Mouse (Mus musculus): ENCODE data around the gene Il1rl2. TPM values are rescaled to one million over a fixed set of nuclear protein-coding genes. Genes with fewer than 3 reads are reported as not detected.

Gene Il1rl2
- total RNA-seq, 2 experiments from 2014 or later, result 1.2 to 1.5 TPM

- no peak for DNase-seq (ENCODE audit: low spot score in 2 of 2)
Measured at GRCm38 (mm10) chr1:40376745-40377144, 52.3 kb downstream of the Il1rl2 start.

DNA sequence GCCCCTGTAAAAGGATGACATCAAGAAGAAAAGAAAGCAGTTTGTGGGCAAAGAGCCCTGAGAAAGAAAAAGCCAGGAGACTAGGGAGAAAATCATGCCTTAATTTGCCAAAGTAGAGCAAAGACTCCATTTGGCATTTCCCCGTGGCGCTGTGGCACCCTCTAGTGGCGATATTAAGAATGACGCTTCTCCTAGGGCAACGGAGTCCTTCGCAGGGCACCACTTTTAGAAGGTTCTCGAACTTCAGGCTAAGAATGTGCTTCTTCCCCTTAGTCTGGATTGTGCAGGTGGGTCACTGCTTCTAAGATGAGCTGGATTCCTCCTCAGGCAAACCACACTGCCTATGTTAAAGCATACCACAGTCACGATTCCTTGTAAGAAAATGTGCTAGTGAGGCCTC lies 54.4 kb downstream of the Il1rl2 start:
- DNase-seq (ENCODE audit: low spot score in 2 of 2), result peak; percentile 45 to 80

DNA sequence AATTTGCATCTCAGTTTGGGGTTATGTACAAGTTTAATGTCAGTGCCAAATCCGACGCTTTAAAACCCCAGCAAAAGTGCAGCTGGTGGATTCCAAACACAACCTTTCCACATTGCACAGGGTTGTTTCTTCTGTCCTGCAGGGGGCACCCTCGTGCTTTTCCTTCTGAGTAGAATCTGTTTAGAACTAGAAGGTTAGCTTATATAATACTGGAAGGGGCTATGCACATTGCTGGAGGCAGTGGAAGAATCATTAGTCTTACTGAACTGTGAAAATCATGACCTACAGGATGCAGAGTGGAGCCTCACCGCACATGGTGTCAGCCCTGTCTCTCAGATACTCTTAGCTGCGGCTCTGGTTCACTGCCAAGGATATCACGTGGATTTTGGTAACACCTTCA lies 55.7 kb downstream of the Il1rl2 start:
- DNase-seq (ENCODE audit: low spot score in 2 of 2), result peak; percentile 77 to 83

- no peak for DNase-seq (ENCODE audit: low spot score in 2 of 2)
Measured at GRCm38 (mm10) chr1:40380990-40381389, 56.6 kb downstream of the Il1rl2 start.

- DNase-seq (ENCODE audit: low spot score in 2 of 2), result no peak
Measured at GRCm38 (mm10) chr1:40382841-40383240, 58.4 kb downstream of the Il1rl2 start.

GRCm38 (mm10) chr1:40384931-40385545 lies 60.6 kb downstream of the Il1rl2 start:
- DNase-seq (ENCODE audit: low spot score in 2 of 2), result no peak

- no peak for DNase-seq (ENCODE audit: low spot score in 2 of 2)
Measured at GRCm38 (mm10) chr1:40391374-40391773, 67.0 kb downstream of the Il1rl2 start.

DNA sequence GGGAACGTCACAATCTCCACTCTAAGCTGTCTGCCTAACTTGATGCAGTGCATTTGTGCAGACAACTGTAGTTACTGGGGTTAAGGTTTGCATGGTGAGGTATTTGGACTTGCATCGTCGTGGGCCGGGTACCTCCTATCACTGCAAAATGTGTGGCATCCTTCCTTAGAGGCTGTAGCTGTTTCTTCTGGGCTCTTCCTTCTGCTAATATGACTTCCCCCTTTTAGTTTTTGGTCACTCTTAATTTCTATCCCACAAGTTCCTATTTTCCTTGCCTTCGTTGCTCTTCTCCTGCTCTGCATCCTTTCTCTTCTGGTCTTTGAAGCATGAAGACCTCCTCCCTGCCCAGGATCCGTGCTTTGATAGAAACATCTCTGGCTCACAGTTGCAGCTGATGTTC lies 68.1 kb downstream of the Il1rl2 start:
- DNase-seq (ENCODE audit: low spot score in 2 of 2), result no peak

- DNase-seq (ENCODE audit: low spot score in 2 of 2), result no peak
Measured at GRCm38 (mm10) chr1:40393214-40393613, 68.8 kb downstream of the Il1rl2 start.

GRCm38 (mm10) chr1:40399639-40400038 lies 75.2 kb downstream of the Il1rl2 start:
- no peak for DNase-seq (ENCODE audit: low spot score in 2 of 2)

DNA sequence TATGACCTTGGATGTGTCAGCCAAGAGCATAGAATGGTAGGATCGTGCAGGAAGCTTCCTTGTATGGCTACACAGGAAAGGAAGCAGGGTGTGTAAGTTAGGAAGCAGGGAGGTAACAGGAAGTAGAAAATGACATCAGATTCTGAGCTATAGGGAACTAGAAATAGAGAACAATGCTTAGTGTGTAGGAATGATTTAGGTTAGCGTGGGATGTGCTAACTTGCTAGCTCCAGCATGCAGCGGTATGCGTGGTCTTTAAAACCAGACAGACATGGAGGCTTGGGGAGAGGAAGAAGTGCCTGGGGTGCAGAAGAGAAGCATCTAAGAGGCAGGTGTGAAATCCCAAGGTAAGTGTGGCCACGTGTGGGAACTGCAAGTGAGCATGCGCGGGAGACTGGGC lies 80.3 kb downstream of the Il1rl2 start:
- peak; percentile 8 to 9 for DNase-seq (ENCODE audit: low spot score in 2 of 2)

GRCm38 (mm10) chr1:40409882-40410281 lies 85.5 kb downstream of the Il1rl2 start:
- no peak for DNase-seq (ENCODE audit: low spot score in 2 of 2)

GRCm38 (mm10) chr1:40413039-40413438 lies 88.6 kb downstream of the Il1rl2 start:
- DNase-seq (ENCODE audit: low spot score in 2 of 2), result no peak

DNA sequence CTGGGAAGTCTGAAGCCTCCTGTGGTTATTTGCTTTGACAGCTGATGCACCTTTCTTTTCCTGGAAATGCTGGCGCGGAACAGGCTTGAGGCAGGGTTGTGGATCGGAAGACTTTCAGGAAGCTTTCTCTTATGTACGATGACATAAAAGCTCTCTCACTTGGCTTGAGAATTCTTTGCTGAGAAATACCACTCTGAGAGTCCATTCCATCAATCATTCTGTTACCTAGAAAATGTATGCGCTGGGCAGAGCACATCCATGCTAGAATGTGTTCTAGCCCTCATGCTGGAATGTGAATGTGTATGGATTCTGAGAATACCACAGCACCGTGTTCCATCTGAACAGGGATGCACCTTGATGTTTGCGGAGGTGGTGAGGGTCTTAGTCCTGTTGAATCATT lies 89.9 kb downstream of the Il1rl2 start:
- no peak for DNase-seq (ENCODE audit: low spot score in 2 of 2)

DNA sequence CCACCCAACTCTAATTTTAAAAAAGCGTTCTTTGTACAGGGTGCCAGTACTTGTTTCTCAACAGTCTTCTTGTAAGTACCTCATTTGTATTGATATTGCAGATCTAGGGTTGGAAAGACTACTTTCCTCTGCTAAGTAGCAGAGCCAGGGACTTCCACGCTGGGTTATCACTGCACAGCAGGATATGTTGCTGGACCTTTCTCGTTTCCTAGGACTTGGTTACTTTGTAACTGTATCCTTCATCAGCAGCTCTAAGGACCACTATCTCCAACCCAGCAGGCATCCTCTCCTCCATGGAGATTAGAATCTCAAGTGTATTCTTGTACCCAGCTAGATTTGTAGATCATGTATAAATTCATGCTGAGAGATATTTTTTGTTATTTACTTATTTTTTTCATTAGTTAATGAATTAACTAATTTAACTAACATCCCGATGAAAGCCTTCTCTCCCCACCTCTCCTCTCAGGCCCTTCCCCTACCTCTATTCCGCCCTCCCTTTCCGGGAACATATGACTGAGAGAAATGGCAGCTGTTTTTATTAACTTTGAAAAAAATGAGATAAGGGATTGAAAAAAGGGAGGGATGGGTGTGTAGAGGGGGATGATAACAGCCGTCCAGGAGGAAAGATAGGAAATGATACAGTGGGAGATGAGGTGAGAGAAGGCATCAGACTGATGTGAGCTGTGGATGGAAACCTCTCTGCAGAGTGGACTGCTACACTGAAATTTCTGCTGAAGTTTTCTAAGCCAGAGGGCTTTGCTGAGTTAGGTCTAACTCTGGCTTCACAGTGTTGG lies 90.7 kb downstream of the Il1rl2 start:
- no peak for DNase-seq (ENCODE audit: low spot score in 2 of 2)

DNA sequence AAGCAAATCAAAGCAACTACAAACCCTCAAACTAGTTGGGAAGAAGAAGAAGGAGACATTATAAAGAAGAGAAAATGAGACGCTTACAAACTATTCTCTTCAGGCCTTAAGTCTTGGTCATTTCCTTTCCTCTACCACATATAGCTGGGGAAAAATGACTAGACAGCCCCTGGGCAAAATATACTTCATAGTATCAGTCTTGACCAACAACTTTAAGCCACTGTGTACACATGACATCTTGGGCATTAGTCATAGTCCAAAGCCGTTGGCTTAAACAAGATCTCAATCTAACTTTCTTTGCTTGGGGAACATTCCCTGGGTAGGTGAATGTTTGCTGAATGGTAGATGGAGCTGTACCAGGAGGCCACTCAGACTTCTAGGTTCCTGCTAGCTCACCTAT lies 92.6 kb downstream of the Il1rl2 start:
- no peak for DNase-seq (ENCODE audit: low spot score in 2 of 2)

Other genes starting within 250 kb of the Il1rl2 start
- 1 to 10 TPM; 2.0 to 2.8 TPM for gene Il1r1, start 99.5 kb upstream of the Il1rl2 start, total RNA-seq (2021)
- gene Il1rl1, start 105.0 kb downstream of the Il1rl2 start, total RNA-seq (2021), result under 1 TPM in 1 of 2 experiments, not detected in 1; 0.09 TPM
- gene Il18r1, start 140.9 kb downstream of the Il1rl2 start, total RNA-seq (2021), result not detected
- under 1 TPM in 1 of 2 experiments, not detected in 1; 0.16 TPM for gene Il18rap, start 190.8 kb downstream of the Il1rl2 start, total RNA-seq (2021)

Data from left cerebral cortex, adult 18-20 months (tissue).